11 mouse cellular contexts compared by ENCODE assay signal in the genomic region with DNA sequence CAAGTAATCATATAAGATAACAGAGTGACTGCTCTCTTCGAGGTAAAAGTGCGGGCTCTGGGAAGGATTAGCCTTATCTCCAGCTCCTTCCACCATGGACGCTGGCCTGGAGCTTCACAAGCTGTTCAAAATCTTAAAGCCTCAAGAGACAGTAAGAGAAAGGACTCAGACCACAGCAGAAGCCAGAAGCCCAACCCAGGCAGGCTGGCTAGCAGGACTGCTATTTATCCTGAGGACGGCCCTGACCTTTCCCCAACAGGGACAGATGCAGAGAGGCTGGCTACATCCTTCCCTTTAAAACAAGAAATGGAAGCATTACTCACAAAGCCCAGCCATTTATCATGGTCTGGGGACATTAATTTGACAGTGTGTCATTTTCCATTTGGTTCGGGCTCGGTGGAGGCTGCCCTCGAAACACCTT. TPM values are rescaled to one million over a fixed set of nuclear protein-coding genes. Genes with fewer than 3 reads are reported as not detected.
DNase-seq lines count a peak whose midpoint lies in the region; ATAC-seq and TF ChIP-seq lines count a peak whose summit lies in the region.
"Had no signal": no experiment of that assay in that cellular context is flagged by ENCODE, and none has a peak within 500 bp of the region (broad histone marks: within the 10 kb centered on the region; RNA-seq: fewer than 3 reads in every experiment).

No protein-coding gene starts in this region.

- DNase-seq in kidney, adult 2 months = peak; percentile 46
- DNase-seq in urinary bladder, postnatal 4 days (ENCODE audit: low spot score in 2 of 2) = peak; percentile 57 to 62
- DNase-seq in urinary bladder, adult 2 months (ENCODE audit: low spot score) = no peak
- DNase-seq in embryo, embryonic 10.5 days (ENCODE audit: low spot score) = peak; percentile 62
- no peak for DNase-seq in left cerebral cortex, adult 18-20 months (ENCODE audit: low spot score in 2 of 2)
- DNase-seq in right cerebral cortex, adult 18-20 months = no peak
- DNase-seq: cerebellum, adult 18-20 months; gastrocnemius, postnatal 25 days had no signal

- TF ChIP-seq CTCF in kidney, adult 2 months (conservative IDR thresholded peaks at IDR 0.05; ENCODE audit: insufficient read depth, insufficient read length, low read depth, low read length) = no peak

- H3K4me1 ChIP-seq in kidney, adult 2 months (ENCODE audit: control insufficient read depth, insufficient read depth, low read length) = peaks cover 6% of the 10 kb centered on the region; the same call in 1 of the 2 replicates
- H3K4me1 ChIP-seq in kidney, embryonic 16.5 days (ENCODE audit: insufficient read depth, low read length) = peaks cover 17% of the 10 kb centered on the region

- H3K9me3 ChIP-seq in kidney, embryonic 16.5 days (ENCODE audit: low read length) = no peaks in the 10 kb centered on the region
- H3K9me3 ChIP-seq: limb, embryonic 15.5 days had no signal

- H3K36me3 ChIP-seq in kidney, adult 2 months (ENCODE audit: control insufficient read depth, insufficient read depth, low read length) = no peaks in the 10 kb centered on the region
- no peaks in the 10 kb centered on the region for H3K36me3 ChIP-seq in kidney, embryonic 16.5 days (ENCODE audit: insufficient read depth, low read length)
- H3K36me3 ChIP-seq: limb, embryonic 15.5 days had no signal

- no peak for TF ChIP-seq POLR2A in kidney, adult 2 months (IDR thresholded peaks at IDR 0.05; ENCODE audit: low read depth, low read length)

- H3K4me2 ChIP-seq in kidney, embryonic 16.5 days (replicated peaks; ENCODE audit: low read depth, low read length) = no peak overlapping the region
- H3K4me2 ChIP-seq: limb, embryonic 15.5 days had no signal

- no peak for ATAC-seq in kidney, embryonic 16.5 days (ENCODE audit: low FRiP score, low TSS enrichment)

- no peak overlapping the region for H3K27ac ChIP-seq in kidney, adult 2 months (ENCODE audit: insufficient read depth, low read depth, low read length)
- H3K27ac ChIP-seq in kidney, embryonic 16.5 days (ENCODE audit: low read length) = no peak overlapping the region
- H3K27ac ChIP-seq: limb, embryonic 15.5 days had no signal

- H3K4me3 ChIP-seq in kidney, adult 2 months (ENCODE audit: insufficient read depth, low read depth, low read length) = no peak overlapping the region
- H3K4me3 ChIP-seq in kidney, embryonic 16.5 days (ENCODE audit: low read length) = no peak overlapping the region
- H3K4me3 ChIP-seq: limb, embryonic 15.5 days; myocyte had no signal

- no peaks in the 10 kb centered on the region for H3K27me3 ChIP-seq in kidney, adult 2 months (replicated peaks; ENCODE audit: control insufficient read depth, insufficient read depth, low read length)
- H3K27me3 ChIP-seq in kidney, embryonic 16.5 days (ENCODE audit: insufficient read depth, low read length) = peaks cover 36% of the 10 kb centered on the region; the same call in 1 of the 2 replicates

- WGBS in kidney, adult 2 months = 49% methylated on average over 7 of the region's 7 CpGs
- WGBS in kidney, embryonic 16.5 days = 27% methylated on average over 7 of the region's 7 CpGs

- no peak overlapping the region for H3K9ac ChIP-seq in kidney, embryonic 16.5 days (replicated peaks; ENCODE audit: low read length)
- H3K9ac ChIP-seq: limb, embryonic 15.5 days had no signal

RNA-seq across cellular contexts. Expression of a gene that starts 46.2 kb away (rescaled TPM):
- polyA plus RNA-seq in kidney, adult 2 months (2012; rRNA removed) = 47.2 and 50.9 TPM in 2 replicates
- 26.0 and 30.8 TPM in 2 replicates for polyA plus RNA-seq in kidney, embryonic 16.5 days (2015; fragmentation: Nextera tagmentation; extraction: Ambion mirVana)
- 39.4 and 49.1 TPM in 2 replicates for polyA plus RNA-seq in urinary bladder, adult 2 months (2012; rRNA removed)
- 10 to 100 TPM; 54.3 to 58.3 TPM for total RNA-seq in left cerebral cortex, adult 18-20 months (2021)

Comparison
In these comparisons a context has a peak if more than half of its experiments do, and no peak if none do; other contexts are left out.
1. DNase-seq: peak in kidney, adult 2 months (single experiment), urinary bladder, postnatal 4 days (2 of 2) and embryo, embryonic 10.5 days (single experiment); none in urinary bladder, adult 2 months (single experiment), left cerebral cortex, adult 18-20 months (0 of 2) and right cerebral cortex, adult 18-20 months (single experiment).